Mouse (Mus musculus): Measurements from ENCODE around the gene Gm5244. TPM values are rescaled to one million over a fixed set of nuclear protein-coding genes. Genes with fewer than 3 reads are reported as not detected.

The Gm5244 gene
- polyA plus RNA-seq, 1 experiment: not detected

GRCm38 (mm10) chr19:12883555-12883954 lies 37.1 kb downstream of the Gm5244 start, which contains the start of gene Olfr1445:
Gene Olfr1445, plus strand, starts transcription at chr19:12883855.
- no peak within 1 kb of the TSS for H3K4me3 ChIP-seq (replicated peaks; ENCODE audit: extremely low read depth, low read depth, low read length)
- 83% methylated on average over 2 of the region's 2 CpGs for WGBS
- TF ChIP-seq CTCF (IDR thresholded peaks at IDR 0.05; ENCODE audit: insufficient read depth, low read length): no peak
- no peak for TF ChIP-seq POLR2A (IDR thresholded peaks at IDR 0.05; ENCODE audit: borderline replicate concordance, extremely low read depth, low read depth, low read length)
- no peak for DNase-seq
- H3K4me1 ChIP-seq (ENCODE audit: control insufficient read depth, insufficient read depth, low read length): no peaks in the 10 kb centered on the region

- no peak for DNase-seq
- WGBS: 78% methylated on average over 1 of the region's 1 CpGs
- TF ChIP-seq POLR2A (IDR thresholded peaks at IDR 0.05; ENCODE audit: borderline replicate concordance, extremely low read depth, low read depth, low read length) (no peak), CTCF (IDR thresholded peaks at IDR 0.05; ENCODE audit: insufficient read depth, low read length) (no peak)
- Histone ChIP-seq H3K4me1 (ENCODE audit: control insufficient read depth, insufficient read depth, low read length) (no peaks in the 10 kb centered on the region), H3K4me3 (replicated peaks; ENCODE audit: extremely low read depth, low read depth, low read length) (no peak within 1 kb of the TSS)
Measured at GRCm38 (mm10) chr19:12893424-12893823, 46.9 kb downstream of the Gm5244 start, which contains the start of gene Olfr1446. Gene Olfr1446, minus strand, starts transcription at chr19:12893524.

Other genes starting within 250 kb of the Gm5244 start
- gene Gm4952, start 246.7 kb upstream of the Gm5244 start, polyA plus RNA-seq (2012; rRNA removed): not detected in 2 replicates
- gene Glyat, start 213.4 kb upstream of the Gm5244 start, polyA plus RNA-seq (2012; rRNA removed): not detected in 2 replicates
- gene Olfr1442, start 176.2 kb upstream of the Gm5244 start, polyA plus RNA-seq (2012; rRNA removed): not detected in 2 replicates
- gene Olfr1443, start 168.6 kb upstream of the Gm5244 start, polyA plus RNA-seq (2012; rRNA removed): not detected in 2 replicates
- 0.06 TPM in 1 of 2 replicates, not detected in the other for gene Keg1, start 150.9 kb upstream of the Gm5244 start, polyA plus RNA-seq (2012; rRNA removed)
- gene Cntf, start 81.0 kb upstream of the Gm5244 start, polyA plus RNA-seq (2012; rRNA removed): 0.70 and 1.0 TPM in 2 replicates
- gene Zfp91, start 50.6 kb upstream of the Gm5244 start, polyA plus RNA-seq (2012; rRNA removed): 10.9 and 14.7 TPM in 2 replicates
- gene Lpxn, start 50.5 kb upstream of the Gm5244 start, polyA plus RNA-seq (2012; rRNA removed): 3.8 and 6.1 TPM in 2 replicates
- gene Olfr1444, start 10.6 kb downstream of the Gm5244 start, polyA plus RNA-seq (2012; rRNA removed): not detected in 2 replicates
- gene Olfr1445, start 37.2 kb downstream of the Gm5244 start, polyA plus RNA-seq (2012; rRNA removed): not detected in 2 replicates
- gene Olfr1446, start 46.8 kb downstream of the Gm5244 start, polyA plus RNA-seq (2012; rRNA removed): not detected in 2 replicates
- not detected in 2 replicates for gene Olfr1447, start 57.1 kb downstream of the Gm5244 start, polyA plus RNA-seq (2012; rRNA removed)
- gene Olfr1448, start 77.7 kb downstream of the Gm5244 start, polyA plus RNA-seq (2012; rRNA removed): not detected in 2 replicates
- gene Olfr1449, start 84.2 kb downstream of the Gm5244 start, polyA plus RNA-seq (2012; rRNA removed): not detected in 2 replicates
- not detected in 2 replicates for gene Olfr1450, start 103.6 kb downstream of the Gm5244 start, polyA plus RNA-seq (2012; rRNA removed)
- not detected in 2 replicates for gene Olfr1451, start 148.3 kb downstream of the Gm5244 start, polyA plus RNA-seq (2012; rRNA removed)
- gene Olfr1453, start 181.6 kb downstream of the Gm5244 start, polyA plus RNA-seq (2012; rRNA removed): not detected in 2 replicates
- not detected in 2 replicates for gene Olfr1454, start 213.9 kb downstream of the Gm5244 start, polyA plus RNA-seq (2012; rRNA removed)

Data from lung, adult 2 months (tissue).